Mouse (Mus musculus): ENCODE measurements at regions not wholly inside any gene's neighbourhood (a gene's known extent, or its start where the extent isn't known, plus 50 kb on each side); places are given as distances from the start of the nearest gene placed in this dataset.

DNA sequence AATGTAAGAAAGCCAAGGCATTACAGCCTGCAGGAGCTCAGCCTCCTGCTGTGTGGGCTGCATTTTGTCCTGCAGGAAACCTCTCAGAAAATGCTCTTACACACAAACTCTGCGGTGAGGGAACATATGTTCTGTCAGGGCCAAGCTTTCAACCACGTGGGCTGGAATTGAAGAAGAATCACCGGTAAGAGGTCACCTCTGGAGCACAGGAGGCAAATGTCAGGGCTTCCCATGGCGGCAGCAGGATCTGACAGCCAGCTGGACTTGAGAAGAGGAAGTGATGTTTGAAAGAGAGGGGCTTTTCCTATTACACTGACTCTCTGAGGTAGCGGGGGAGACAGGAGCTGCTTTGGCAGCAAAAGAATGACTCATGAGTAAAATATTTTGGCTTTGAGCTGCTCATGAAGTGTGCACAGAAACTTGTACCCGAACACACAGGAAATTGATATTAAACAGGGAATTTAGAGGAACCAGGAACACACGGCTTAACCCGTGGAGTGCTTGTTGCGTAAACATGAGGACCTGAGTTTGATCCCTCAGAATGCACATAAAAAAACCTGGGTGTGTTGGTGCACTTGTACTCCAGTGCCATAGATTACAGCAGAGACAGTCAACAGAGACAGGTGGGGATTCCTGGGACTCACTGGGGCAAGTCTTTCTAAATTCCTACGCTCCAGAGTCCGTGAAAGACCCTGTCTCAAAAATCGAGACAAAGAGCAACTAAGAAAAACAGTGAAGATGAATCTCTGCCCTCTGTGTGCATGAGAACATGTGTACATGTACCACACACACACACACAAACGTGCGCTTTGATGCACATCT lies 848.1 kb upstream of the A1bg start:
- DNase-seq (ENCODE audit: low spot score in 2 of 2): no peak

- no peak for DNase-seq (ENCODE audit: low spot score in 2 of 2)
Observed at GRCm38 (mm10) chr15:61766544-61767094, 843.8 kb upstream of the A1bg start.

- DNase-seq (ENCODE audit: low spot score in 2 of 2): no peak
Observed at GRCm38 (mm10) chr15:61753802-61754201, 831.0 kb upstream of the A1bg start.

DNA sequence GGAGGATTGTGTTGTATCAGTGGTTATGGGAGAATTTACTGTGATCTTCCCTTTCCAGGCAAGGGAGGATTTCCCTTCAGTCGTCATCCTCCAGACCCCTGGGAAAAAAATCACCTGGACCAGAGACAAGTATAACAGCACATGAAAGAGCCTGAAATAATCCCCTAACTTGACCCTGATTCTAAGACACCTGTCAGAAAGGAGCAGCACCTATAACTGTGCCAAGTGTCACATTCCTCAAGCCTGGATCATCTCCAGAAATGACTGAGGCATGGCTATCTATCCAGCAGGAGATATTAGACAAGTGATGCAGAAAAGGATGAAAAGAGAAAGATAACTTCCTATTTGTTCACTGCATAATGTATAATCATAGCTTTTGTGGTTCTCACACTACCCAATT lies 800.9 kb upstream of the A1bg start:
- no peak for DNase-seq (ENCODE audit: low spot score in 2 of 2)

DNA sequence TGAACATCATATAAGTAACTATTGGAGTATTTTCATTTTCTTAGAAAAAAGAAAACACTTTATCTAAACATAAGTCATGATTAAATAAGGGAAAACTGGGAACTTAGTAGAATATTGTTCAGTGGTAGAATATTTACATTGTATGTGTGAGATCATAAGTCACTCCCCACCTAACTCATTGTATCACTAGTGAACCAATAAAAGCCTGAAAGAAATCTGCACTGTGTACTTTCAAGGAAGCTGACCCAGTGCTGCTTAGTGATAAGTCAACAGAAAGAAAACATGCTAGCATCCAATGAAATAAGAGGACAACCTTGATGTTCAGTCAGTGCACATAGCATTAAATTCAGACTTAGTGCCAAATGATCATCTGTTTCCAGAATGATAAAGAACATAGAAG lies 795.7 kb upstream of the A1bg start:
- DNase-seq (ENCODE audit: low spot score in 2 of 2): no peak

DNA sequence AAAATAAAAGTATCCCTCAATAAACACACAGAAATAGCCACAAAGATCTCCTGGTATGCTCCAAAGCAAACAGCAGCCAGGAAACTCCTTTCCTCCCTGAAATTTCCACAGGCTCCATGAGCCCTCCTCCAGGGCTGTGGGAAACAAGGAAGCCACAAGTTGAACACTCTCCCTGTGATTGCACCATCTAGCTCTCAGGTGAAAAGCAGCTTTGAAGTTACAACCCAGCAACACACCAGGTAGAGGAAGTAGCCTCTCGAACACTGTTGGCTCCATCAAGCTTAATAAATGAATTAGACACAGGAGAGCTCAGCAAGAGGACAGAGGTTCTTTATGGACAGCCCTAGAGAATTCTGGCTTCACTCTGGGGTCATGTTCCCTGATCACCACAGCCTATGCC lies 794.4 kb upstream of the A1bg start:
- no peak for DNase-seq (ENCODE audit: low spot score in 2 of 2)

- DNase-seq (ENCODE audit: low spot score in 2 of 2): no peak
Observed at GRCm38 (mm10) chr15:61713953-61714352, 791.1 kb upstream of the A1bg start.

DNA sequence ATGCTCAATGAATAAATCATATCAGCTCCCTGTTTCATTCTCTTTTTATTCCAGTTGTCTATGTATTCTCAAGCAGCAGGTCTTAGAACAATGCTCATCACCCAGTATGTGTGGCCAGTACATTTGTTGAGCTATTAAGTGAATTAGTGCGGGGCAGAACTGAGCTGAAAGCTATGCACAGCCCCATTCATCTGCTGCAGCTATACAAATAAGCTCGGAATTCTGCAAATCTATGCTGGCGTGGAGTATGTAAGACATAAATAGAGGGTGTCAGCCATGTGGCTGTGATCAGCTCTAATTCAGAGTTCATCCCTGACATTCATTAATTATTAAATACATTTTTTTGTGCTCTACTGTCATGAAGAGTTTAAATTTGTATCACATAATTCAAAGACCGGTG lies 786.1 kb upstream of the A1bg start:
- DNase-seq (ENCODE audit: low spot score in 2 of 2): no peak

DNA sequence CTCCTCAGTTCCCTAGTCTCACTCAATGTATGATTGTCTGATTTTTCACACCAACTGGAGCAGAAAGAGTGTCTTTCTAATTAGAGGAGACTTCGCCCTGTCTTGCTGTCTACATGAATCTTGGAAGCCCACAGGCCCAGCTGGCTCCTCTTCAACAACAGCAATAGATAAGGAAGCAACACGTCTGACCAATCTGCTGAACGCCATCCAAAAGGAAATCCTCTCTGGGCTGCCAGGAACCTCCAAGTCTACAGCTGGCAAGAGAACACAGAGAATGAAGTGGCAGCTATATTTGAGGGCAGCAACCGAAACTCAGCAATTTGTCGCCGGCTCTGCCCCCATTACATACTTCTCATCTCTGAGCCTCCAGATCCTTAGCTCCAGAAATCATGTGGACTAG lies 785.1 kb upstream of the A1bg start:
- DNase-seq (ENCODE audit: low spot score in 2 of 2): peak; percentile 12 to 20

GRCm38 (mm10) chr15:61692679-61693078 lies 769.9 kb upstream of the A1bg start:
- no peak for DNase-seq (ENCODE audit: low spot score in 2 of 2)

DNA sequence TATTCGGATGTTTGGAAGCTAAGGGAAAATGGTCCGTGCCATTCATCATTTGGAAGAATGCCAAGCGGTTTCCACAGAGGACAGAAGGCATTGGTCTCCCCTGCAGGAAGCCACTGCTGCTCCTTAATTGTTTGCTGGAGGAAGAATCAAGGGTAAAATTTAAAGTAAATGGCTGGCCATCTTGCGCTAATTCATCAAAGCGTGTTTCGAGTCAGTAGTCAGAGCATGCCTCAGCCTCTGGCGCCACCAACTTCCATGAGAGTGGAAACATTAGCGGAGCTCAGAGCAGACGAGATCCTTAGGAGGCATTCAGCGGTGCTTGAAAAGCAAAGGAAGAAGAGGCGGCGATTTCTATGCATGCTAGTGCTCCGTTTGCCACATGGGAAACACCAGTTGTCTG lies 767.6 kb upstream of the A1bg start:
- DNase-seq (ENCODE audit: low spot score in 2 of 2): peak; percentile 25 to 46

- no peak for DNase-seq (ENCODE audit: low spot score in 2 of 2)
Observed at GRCm38 (mm10) chr15:61689776-61690397, 767.1 kb upstream of the A1bg start.

DNA sequence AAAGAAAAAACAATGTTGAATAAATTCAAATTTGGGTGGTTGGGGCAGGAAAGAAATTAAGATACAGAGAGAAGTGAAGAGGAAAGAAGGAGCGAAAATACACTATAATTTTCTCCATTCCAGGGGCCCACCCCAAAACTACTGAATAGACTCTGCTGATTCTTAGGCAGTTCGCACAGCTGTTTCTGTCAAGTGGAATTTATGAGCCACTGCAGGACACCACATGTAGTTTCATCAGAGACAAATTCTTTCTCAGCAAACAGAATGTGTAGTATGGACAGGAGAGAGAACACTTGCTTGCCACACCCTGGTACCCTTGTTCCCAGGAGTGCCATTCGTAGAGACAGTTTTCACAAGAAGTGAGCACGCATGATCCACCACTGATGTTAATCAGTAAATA lies 760.2 kb upstream of the A1bg start:
- DNase-seq (ENCODE audit: low spot score in 2 of 2): no peak

DNA sequence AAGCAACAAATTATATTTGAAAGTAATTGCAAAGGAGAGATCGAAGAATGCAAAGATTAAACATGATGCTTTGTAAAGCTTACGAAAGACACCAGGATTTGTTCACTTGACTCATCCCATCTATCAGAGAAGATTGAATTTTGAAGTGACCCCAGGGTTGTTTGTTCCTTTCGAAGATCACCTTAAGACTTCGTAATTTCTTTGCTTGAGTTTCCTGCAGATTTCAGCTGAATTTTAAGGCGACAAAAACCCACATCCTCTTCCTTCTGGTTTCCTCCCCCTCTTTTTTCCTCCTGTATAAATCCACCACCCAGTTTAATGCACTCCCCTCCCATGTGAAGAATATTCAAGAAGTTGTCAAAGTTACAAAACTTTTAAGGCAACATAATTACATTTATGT lies 747.7 kb upstream of the A1bg start:
- DNase-seq (ENCODE audit: low spot score in 2 of 2): no peak

DNA sequence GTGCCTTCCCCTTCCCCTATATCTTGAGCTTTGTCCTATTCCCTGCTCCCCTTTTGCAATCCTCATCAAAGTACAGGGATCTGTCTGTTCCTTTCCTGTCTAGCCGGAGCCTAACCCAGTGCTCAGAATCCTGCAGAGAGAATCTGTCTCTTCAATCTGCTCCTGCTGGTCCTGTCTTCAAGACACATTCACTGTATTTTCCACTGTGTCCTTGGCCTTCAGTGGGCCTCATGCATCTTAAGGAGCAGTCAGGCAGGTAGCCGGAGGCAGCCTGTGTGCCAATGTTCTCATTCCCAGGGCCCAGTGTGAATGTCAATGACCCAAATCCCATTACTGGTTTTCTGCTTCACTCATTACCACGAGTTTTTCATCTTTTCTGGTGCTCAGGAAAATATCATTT lies 737.8 kb upstream of the A1bg start:
- DNase-seq (ENCODE audit: low spot score in 2 of 2): peak; percentile 5 to 13

DNA sequence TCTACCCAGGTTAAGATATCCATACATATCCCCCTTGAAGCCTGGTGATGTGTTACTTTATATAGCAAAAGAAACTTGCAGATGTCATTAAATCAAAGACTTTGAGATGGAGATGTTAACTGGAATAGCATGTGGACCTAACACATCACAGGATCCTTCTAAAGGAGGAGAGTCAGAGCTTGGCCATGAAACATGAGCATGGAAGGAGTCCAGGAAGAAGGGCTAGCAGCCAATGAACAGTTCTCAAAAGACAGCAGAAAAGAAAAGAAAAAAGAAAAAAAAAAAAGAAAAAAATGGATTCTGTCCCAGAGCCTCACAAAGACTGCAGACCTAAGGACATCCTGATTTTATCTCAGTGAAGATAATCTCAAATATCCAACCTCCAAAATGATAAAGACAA lies 734.1 kb upstream of the A1bg start:
- DNase-seq (ENCODE audit: low spot score in 2 of 2): peak; percentile 8 to 28

DNA sequence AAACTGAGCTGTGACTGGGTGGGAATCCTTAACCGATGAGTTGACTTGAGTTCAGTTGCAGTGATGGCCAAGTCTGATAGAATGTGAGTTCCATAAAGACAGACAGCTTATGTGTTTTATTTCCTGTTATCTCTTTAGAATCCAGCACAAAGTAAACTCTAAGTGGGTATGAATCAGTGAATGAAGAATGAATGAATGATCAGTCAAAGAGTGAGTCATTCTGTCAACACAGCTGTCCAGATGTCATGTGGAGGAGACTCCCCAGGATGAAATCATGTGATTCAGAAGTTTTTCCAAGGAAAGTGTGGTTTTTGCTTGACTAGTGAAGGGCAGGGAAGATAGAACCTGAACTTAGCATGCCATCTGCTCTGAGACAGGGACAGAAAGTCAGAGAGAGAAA lies 732.0 kb upstream of the A1bg start:
- no peak for DNase-seq (ENCODE audit: low spot score in 2 of 2)

DNA sequence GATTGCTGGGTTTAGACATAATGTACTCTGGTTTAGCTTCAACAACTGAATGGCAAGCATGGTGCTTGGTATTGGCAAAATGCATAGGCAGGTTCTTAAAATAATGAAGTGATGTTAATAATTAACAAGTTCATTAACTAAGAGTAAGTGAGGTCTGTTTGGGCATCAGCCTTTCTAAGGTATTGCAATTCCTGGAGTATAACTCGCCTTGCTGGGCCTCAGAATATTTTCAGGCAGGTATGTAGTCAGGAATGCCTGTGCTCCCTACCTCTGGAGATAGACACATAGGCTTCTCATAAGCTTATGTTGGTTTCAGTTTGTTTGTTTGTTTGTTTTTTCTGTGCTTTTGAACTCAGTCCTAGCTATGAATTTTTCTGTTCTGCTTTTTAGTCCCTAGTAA lies 731.0 kb upstream of the A1bg start:
- DNase-seq (ENCODE audit: low spot score in 2 of 2): no peak

- DNase-seq (ENCODE audit: low spot score in 2 of 2): no peak
Observed at GRCm38 (mm10) chr15:61618638-61619500, 696.1 kb upstream of the A1bg start.

GRCm38 (mm10) chr15:61610662-61611061 lies 687.9 kb upstream of the A1bg start:
- no peak for DNase-seq (ENCODE audit: low spot score in 2 of 2)

DNA sequence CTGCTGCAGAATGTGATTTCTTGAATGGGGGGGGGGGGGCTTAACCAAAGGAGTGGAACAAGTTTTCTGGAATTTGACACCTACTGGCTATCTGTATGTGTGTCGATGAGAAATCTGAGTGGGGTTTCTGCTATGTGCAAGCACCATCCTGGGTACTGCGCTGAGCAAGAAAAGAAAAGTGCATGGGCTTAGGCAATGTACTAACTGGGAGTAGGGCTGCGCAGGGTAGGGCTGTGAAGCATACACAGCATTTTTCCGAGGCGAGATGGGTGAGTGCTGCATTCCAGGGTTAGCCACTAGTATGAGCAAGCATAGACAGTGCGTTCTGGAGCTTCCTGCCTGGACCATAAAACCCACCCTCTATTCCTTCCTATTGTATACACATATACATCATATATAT lies 686.8 kb upstream of the A1bg start:
- DNase-seq (ENCODE audit: low spot score in 2 of 2): no peak

GRCm38 (mm10) chr15:61608301-61608731 lies 685.5 kb upstream of the A1bg start:
- no peak for DNase-seq (ENCODE audit: low spot score in 2 of 2)
